ENCODE assay signal across 17 mouse cellular contexts in the genomic region with DNA sequence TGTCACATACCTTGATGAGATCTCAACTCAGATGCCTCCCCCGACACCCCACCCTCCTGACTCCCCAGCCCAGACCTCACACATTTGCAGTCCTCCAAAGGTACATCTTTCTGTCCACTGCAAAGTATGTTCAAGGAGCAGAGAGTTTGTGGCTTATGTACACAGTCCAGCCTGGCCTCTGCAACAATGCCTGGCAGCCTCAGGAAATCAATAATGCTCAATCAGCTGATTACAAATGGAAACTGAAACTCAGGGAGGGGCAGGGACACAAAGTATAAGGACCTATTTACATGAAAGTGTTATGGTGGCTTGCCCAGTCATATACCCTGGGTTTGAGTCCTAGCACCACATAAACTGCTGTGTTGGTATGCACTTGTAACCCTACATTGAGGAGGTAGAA.
"Had no signal": no experiment of that assay in that cellular context is flagged by ENCODE, and none has a peak within 500 bp of the region (broad histone marks: within the 10 kb centered on the region; RNA-seq: fewer than 3 reads in every experiment).

No protein-coding gene starts in this region.

- H3K27ac ChIP-seq: limb, embryonic 13.5 days; neural tube, embryonic 13.5 days had no signal

- H3K4me2 ChIP-seq: limb, embryonic 13.5 days; midbrain, embryonic 11.5 days; neural tube, embryonic 13.5 days had no signal

- ATAC-seq: hindbrain, embryonic 16.5 days; lung, postnatal 0 days; midbrain, embryonic 16.5 days had no signal

- H3K4me3 ChIP-seq: limb, embryonic 13.5 days; neural tube, embryonic 13.5 days had no signal

- H3K9ac ChIP-seq: limb, embryonic 13.5 days; neural tube, embryonic 13.5 days had no signal

- H3K9me3 ChIP-seq: limb, embryonic 13.5 days; neural tube, embryonic 13.5 days had no signal

- H3K27me3 ChIP-seq: limb, embryonic 13.5 days; neural tube, embryonic 13.5 days had no signal

- H3K36me3 ChIP-seq: limb, embryonic 13.5 days; neural tube, embryonic 13.5 days had no signal

- DNase-seq: kidney, adult 8-10 months; kidney, postnatal 36 days; layer of hippocampus, adult 9-11 months; layer of hippocampus, postnatal 36 days; left cerebral cortex, postnatal 4 days; lung, adult 2 months; lung, postnatal 4 days; retina, postnatal 1 day; right cerebral cortex, postnatal 4 days; thymus, adult 18-20 months; thymus, postnatal 14 days had no signal
